Mouse (Mus musculus) stomach, postnatal 0 days (tissue): Measurements from ENCODE around the gene 6330409D20Rik. TPM values are rescaled to one million over a fixed set of nuclear protein-coding genes. Genes with fewer than 3 reads are reported as not detected.

Source experiments
- ATAC-seq: fragments of 200-750 bp; cut with Nextera tagmentation; 2 replicates; pipeline ENCODE4 v1.8.0; 2017; ENCODE audit not compliant: low FRiP score, low TSS enrichment
- DNase-seq: peaks from one replicate; pipeline ENCODE4 v3.0.0-alpha.2; 2016; ENCODE audit warnings: low spot score
- H3K27ac ChIP-seq: fragments of 300-500 bp; sonication (generic); replicated peaks from 2 replicates; pipeline ENCODE4 v1.5.1; 2014; ENCODE audit warnings: mild to moderate bottlenecking, control low read depth
- H3K27me3 ChIP-seq: fragments of 300-500 bp; sonication (generic); 2 replicates; pipeline ENCODE4 v1.6.1; 2014; ENCODE audit warnings: low read length; ENCODE audit not compliant: control insufficient read depth, insufficient read depth
- H3K36me3 ChIP-seq: fragments of 300-500 bp; sonication (generic); 2 replicates; pipeline ENCODE4 v1.6.1; 2014; ENCODE audit warnings: low read length, mixed read lengths; ENCODE audit not compliant: control insufficient read depth, insufficient read depth
- H3K4me1 ChIP-seq: fragments of 300-500 bp; sonication (generic); replicated peaks from 2 replicates; pipeline ENCODE4 v1.6.1; 2014; ENCODE audit warnings: antibody characterized with exemption; ENCODE audit not compliant: control insufficient read depth, insufficient read depth
- H3K4me2 ChIP-seq: fragments of 300-500 bp; sonication (generic); replicated peaks from 2 replicates; pipeline ENCODE4 v1.6.1; 2014; ENCODE audit warnings: low read depth, mild to moderate bottlenecking, control low read depth, moderate library complexity
- H3K4me3 ChIP-seq: fragments of 300-500 bp; sonication (generic); 2 replicates; pipeline ENCODE4 v1.5.1; 2014; ENCODE audit warnings: low read depth, low read length, control low read depth
- H3K9ac ChIP-seq: fragments of 300-500 bp; sonication (generic); 2 replicates; pipeline ENCODE4 v1.6.1; 2014; ENCODE audit warnings: mild to moderate bottlenecking, low read length, control low read depth, mixed read lengths
- H3K9me3 ChIP-seq: fragments of 300-500 bp; sonication (generic); 2 replicates; pipeline ENCODE4 v1.6.1; 2016; ENCODE audit warnings: low read length; ENCODE audit not compliant: control insufficient read depth
- CTCF ChIP-seq: IDR thresholded peaks from 2 replicates; pipeline ENCODE4 v1.5.1; 2016; ENCODE audit warnings: antibody characterized with exemption, low read depth, mild to moderate bottlenecking, moderate library complexity
- EP300 ChIP-seq: optimal IDR thresholded peaks from 2 replicates; pipeline ENCODE3; 2016; ENCODE audit warnings: antibody characterized with exemption
- WGBS: fragments of 180-500 bp; shearing (Covaris S2); extraction: QIAGEN DNeasy Blood & Tissue Kit; methylation state at CpG from one replicate; pipeline ENCODE4 v1.1.7; 2014; 5-methylcytosine and 5-hydroxymethylcytosine counted together
- polyA plus RNA-seq: library from polyadenylated mRNA; unstranded; fragments of >200 nt; fragmentation: Nextera tagmentation; extraction: Ambion mirVana; gene quantifications from 2 replicates; pipeline ENCODE4 v1.2.1, GENCODE M21; 2015

The 6330409D20Rik gene
- polyA plus RNA-seq, 1 experiment from 2014 or later: not detected

DNA sequence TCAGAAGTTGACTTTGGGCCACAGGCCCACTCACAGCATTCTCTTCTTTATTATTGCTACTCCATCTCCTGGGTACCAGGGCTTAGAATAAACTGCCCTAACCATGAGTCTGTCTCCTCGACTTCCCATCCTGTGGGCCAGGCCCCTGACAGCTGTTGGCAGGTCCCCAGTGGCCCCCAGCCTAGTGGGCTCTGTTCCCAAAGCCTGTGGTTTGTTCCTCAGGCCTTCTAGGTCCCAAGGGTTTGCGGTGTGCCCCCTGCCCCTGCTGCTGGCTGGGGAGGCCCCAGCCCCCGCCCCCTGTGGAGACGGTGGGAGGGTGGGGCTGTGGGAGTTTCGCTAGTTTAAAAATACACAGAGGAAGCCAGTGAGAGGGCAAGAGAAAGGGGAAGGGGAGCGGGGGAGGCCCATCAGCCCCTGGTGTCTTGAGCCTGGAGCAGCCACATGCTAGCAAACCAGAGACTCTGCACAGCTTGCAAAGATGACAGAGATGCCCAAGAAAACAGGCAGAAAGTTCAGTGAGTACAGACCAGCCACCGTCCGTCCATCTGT, 20.1 kb downstream of the 6330409D20Rik start, which contains the start of gene Sh2d3c:
Gene Sh2d3c, plus strand, starts transcription at position 375 of the 549 bp plus-strand sequence.
- no peak for TF ChIP-seq CTCF
- TF ChIP-seq EP300: no peak
- no peaks in the 10 kb centered on the region for H3K36me3 ChIP-seq
- H3K4me1 ChIP-seq: peaks cover 5% of the 10 kb centered on the region; the same call in 1 of the 2 replicates
- WGBS: 33% methylated on average over 8 of the region's 8 CpGs
- H3K9ac ChIP-seq: peak within 1 kb of the TSS; percentile 41; the same call in 1 of the 2 replicates
- ATAC-seq: peak; percentile 36
- peak within 1 kb of the TSS; percentile 25 for H3K4me2 ChIP-seq
- H3K9me3 ChIP-seq: no peaks in the 10 kb centered on the region
- peak within 1 kb of the TSS; percentile 56; the same call in 1 of the 2 replicates for H3K27ac ChIP-seq
- no peaks in the 10 kb centered on the region for H3K27me3 ChIP-seq
- DNase-seq: no peak
- H3K4me3 ChIP-seq: no peak within 1 kb of the TSS

DNA sequence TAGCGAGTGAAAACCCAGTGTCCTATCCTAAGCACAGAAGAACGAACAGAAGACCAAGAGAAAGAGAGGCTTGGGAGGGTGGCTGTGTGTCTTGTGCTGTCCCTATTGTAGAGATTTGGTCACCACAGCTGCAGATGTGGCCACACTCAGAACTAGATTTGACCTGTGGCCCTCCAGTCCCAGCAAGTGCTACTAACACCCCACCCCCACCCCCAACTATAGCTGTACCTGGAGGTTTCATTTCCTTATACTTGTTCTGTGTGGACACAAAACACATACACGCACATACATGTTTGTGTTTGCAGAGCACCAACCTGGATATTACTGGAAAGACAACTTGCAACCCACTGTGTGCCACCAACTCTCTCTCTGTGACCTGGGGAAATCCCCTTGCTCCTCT, 20.8 kb downstream of the 6330409D20Rik start:
- Histone ChIP-seq H3K4me3 (no peak overlapping the region), H3K9ac (no peak overlapping the region), H3K4me1 (peaks cover 5% of the 10 kb centered on the region; the same call in 1 of the 2 replicates), H3K4me2 (no peak overlapping the region), H3K36me3 (no peaks in the 10 kb centered on the region), H3K9me3 (no peaks in the 10 kb centered on the region), H3K27ac (no peak overlapping the region), H3K27me3 (no peaks in the 10 kb centered on the region)
- 75% methylated on average over 3 of the region's 3 CpGs for WGBS
- DNase-seq (no peak), ATAC-seq (no peak)
- no peak for TF ChIP-seq CTCF
- TF ChIP-seq EP300: no peak

GRCm38 (mm10) chr2:32718761-32719160, 22.1 kb downstream of the 6330409D20Rik start:
- DNase-seq (no peak), ATAC-seq (no peak)
- Histone ChIP-seq H3K9me3 (no peaks in the 10 kb centered on the region), H3K27ac (no peak overlapping the region), H3K27me3 (no peaks in the 10 kb centered on the region), H3K4me2 (no peak overlapping the region), H3K4me1 (peaks cover 5% of the 10 kb centered on the region; the same call in 1 of the 2 replicates), H3K9ac (no peak overlapping the region), H3K36me3 (no peaks in the 10 kb centered on the region), H3K4me3 (no peak overlapping the region)
- TF ChIP-seq EP300 (no peak), CTCF (no peak)
- 62% methylated on average over 9 of the region's 9 CpGs for WGBS

- 44% methylated on average over 4 of the region's 4 CpGs for WGBS
- TF ChIP-seq EP300: no peak
- TF ChIP-seq CTCF: no peak; the same call in 1 of the 2 replicates
- ATAC-seq: peak; percentile 33; the same call in 1 of the 2 replicates
- DNase-seq: peak; percentile 70
- Histone ChIP-seq H3K27ac (peak overlapping the region; percentile 97), H3K27me3 (no peaks in the 10 kb centered on the region), H3K36me3 (no peaks in the 10 kb centered on the region), H3K4me3 (no peak overlapping the region), H3K9me3 (no peaks in the 10 kb centered on the region), H3K9ac (0 out of 2 replicates have a peak overlapping the region, but pooled peaks have one; percentile 23), H3K4me1 (no peaks in the 10 kb centered on the region; the same call in 1 of the 2 replicates), H3K4me2 (no peak overlapping the region)
These were observed 25.8 kb downstream of the 6330409D20Rik start for GRCm38 (mm10) chr2:32714987-32715425.

DNA sequence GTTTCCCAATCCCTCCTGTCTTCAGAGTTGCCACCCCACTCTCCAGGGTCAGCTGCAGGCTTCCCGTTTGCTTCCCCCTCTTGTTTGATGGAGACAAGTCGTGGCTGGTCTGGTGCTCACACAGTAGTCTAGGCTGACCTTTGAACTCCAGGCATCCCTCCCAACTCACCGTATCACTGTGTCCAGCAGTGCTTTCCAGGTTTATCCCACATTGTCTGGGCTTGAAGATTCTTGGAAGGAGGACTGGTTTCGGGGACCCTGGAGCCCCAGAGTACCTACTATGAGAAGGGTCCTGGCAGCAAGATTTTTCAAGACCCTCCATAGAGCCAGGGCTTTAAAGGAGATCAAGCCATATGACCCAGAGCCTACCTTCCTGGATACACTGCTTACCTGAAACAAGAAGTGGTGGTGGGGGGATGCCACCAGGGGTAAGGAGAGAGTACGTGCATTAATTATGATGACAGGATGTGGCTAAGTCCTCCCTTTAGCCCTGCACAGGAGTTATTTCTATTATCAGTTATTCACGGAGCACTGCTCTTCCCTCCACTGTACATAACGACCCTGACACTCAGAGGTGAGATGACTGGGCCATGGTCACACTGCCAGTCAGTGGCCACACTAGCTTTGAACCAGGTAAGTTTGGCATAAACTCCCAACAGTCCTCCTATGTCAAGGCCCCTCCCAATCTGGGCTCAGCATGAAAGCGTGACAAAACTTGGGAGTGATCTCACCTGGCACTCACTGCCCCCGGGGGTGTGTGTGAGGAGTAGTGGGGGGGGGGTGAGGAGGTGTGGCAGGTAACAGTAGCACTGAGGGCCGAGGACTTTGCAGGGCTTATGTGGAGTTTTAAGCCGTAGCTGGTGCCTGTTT, 26.5 kb downstream of the 6330409D20Rik start:
- H3K36me3 ChIP-seq: peaks cover 6% of the 10 kb centered on the region
- ATAC-seq (no peak), DNase-seq (no peak)
- no peaks in the 10 kb centered on the region for H3K27me3 ChIP-seq
- 42% methylated on average over 11 of the region's 11 CpGs for WGBS
- no peak for TF ChIP-seq EP300
- no peak for TF ChIP-seq CTCF
- no peaks in the 10 kb centered on the region for H3K9me3 ChIP-seq
- H3K27ac ChIP-seq: peak overlapping the region; percentile 97
- H3K9ac ChIP-seq: peak overlapping the region; percentile 84; the same call in 1 of the 2 replicates
- no peaks in the 10 kb centered on the region; the same call in 1 of the 2 replicates for H3K4me1 ChIP-seq
- H3K4me3 ChIP-seq: no peak overlapping the region
- H3K4me2 ChIP-seq: no peak overlapping the region
